Mouse (Mus musculus): ENCODE data around the gene Pip5k1b.

GRCm38 (mm10) chr19:24555466-24555903 lies at the start of gene Pip5k1b:
- no peak for TF ChIP-seq GATA1 (IDR thresholded peaks at IDR 0.05; ENCODE audit: low read length)
- TF ChIP-seq TAL1 (IDR thresholded peaks at IDR 0.05; ENCODE audit: low read length) = no peak
